Mouse (Mus musculus): ENCODE data around the gene Tbc1d24. TPM values are rescaled to one million over a fixed set of nuclear protein-coding genes. Genes with fewer than 3 reads are reported as not detected.

The Tbc1d24 gene
- polyA plus RNA-seq, 1 experiment from 2014 or later = 24.0 TPM

DNA sequence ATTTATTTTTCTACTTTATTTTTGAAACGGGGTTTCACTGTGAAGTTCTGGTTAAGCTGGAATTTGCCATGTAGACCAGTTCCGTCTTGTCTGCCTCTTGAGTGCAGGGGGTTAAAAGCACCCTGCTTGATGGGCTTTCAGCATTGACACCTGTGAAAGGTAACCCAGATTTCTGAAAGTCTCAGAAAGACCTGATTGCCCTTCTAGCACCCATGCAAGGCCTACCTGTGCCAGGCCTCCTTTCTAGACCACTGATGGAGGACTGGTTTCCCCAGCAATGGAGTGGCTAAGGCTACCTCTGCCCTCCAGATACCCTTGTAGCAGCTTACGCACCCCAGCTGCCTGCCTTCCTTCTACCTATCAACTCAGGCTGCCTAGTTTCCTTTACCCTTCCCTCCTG is 35.2 kb downstream of the Tbc1d24 start:
- peaks cover 35% of the 10 kb centered on the region for H3K4me1 ChIP-seq
- peak overlapping the region; percentile 87 for H3K9ac ChIP-seq (replicated peaks)
- H3K4me3 ChIP-seq (replicated peaks) = peak overlapping the region; percentile 75
- 58% methylated on average over 3 of the region's 3 CpGs for WGBS
- no peaks in the 10 kb centered on the region for H3K9me3 ChIP-seq (replicated peaks)
- no peaks in the 10 kb centered on the region for H3K27me3 ChIP-seq (replicated peaks)
- peak overlapping the region; percentile 80 for H3K4me2 ChIP-seq
- H3K36me3 ChIP-seq = peaks cover 12% of the 10 kb centered on the region
- H3K27ac ChIP-seq (replicated peaks) = peak overlapping the region; percentile 99; the same call in 1 of the 2 replicates
- no peak for ATAC-seq (ENCODE audit: low FRiP score)

DNA sequence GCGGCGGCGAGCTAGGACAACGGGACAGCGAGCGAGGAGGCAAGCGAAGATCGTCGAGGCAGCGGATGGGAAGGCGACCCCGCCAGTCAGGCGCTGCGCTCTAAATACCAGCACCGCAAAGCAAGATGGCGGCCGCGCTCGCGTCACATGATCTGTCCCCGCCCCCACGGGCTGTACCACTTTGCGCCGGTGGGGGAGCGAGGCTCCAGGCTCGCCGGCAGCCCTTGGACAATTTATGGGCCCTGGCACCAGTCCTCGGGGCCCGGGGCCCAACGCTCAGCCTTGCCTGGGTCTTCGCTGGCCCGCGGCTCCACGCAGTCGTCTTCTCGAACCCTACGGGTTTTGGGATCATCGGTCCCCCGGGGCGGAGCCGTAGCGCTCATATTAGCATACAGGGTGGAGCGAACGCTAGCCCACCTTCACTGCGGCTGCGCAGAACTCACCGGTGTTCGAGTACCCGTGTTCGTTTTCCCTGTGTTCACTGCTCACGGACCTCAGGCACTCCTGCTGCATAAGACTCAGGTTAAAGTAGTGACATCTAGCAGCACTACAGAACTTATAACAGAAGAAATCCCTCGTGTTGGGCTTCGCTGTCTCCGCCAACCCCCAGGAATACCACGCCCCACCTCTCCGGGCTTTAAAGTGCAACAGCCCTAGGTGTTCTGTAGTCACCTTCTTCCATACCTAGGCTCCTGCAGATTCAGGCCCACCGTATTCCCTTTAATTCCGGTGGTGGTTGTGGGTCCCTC is 35.9 kb downstream of the Tbc1d24 start, which contains the start of gene Atp6v0c:
Gene Atp6v0c (minus strand): TSS at position 386 of the 749 bp plus-strand sequence.
- ATAC-seq (ENCODE audit: low FRiP score) = peak; percentile 91
- Histone ChIP-seq H3K4me1 (peaks cover 40% of the 10 kb centered on the region), H3K9me3 (replicated peaks) (no peaks in the 10 kb centered on the region), H3K9ac (replicated peaks) (peak within 1 kb of the TSS; percentile 87), H3K27me3 (replicated peaks) (no peaks in the 10 kb centered on the region), H3K4me3 (replicated peaks) (peak within 1 kb of the TSS; percentile 75), H3K4me2 (peak within 1 kb of the TSS; percentile 80), H3K27ac (replicated peaks) (peak within 1 kb of the TSS; percentile 99), H3K36me3 (peaks cover 13% of the 10 kb centered on the region)
- 1% methylated on average over 58 of the region's 58 CpGs for whole genome bisulfite sequencing

DNA sequence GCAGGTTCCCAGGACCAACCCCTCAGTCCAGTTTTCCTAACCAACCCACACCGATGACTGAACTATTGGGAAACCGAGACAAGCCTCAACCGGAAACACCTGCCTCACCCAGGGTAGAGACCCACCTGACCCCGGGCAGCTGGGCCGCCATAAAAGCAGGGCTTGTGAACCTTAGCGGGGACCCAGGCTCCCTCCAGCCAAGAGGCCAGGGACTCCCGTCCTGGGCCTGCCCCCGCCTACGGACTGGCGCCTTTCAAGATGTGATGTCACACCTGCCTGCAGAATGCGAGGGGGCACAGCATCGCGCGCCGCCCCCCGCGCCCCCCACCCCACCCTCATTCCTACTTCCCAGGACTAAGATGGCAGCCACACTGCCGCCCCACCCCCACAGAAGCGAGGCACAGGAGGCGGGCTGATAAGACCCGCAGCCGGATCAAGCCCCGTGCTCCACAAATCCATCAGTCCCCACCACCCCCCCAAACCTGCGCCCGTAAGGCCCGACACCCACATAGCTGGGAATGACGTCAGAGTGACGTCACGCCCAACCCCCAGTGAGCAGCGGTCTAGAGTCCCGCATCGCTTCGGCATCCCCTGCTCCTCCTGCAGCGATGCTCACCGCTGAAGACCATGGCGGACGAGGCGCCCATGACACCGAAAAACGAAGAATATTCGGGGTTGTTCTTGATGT is 36.6 kb downstream of the Tbc1d24 start:
- H3K27me3 ChIP-seq (replicated peaks) = no peaks in the 10 kb centered on the region
- H3K9ac ChIP-seq (replicated peaks) = peak overlapping the region; percentile 87
- WGBS = 1% methylated on average over 38 of the region's 41 CpGs
- peak overlapping the region; percentile 99 for H3K27ac ChIP-seq (replicated peaks)
- peak; percentile 72 for ATAC-seq (ENCODE audit: low FRiP score)
- peak overlapping the region; percentile 75 for H3K4me3 ChIP-seq (replicated peaks)
- H3K4me2 ChIP-seq = peak overlapping the region; percentile 80
- H3K36me3 ChIP-seq = peaks cover 13% of the 10 kb centered on the region
- peaks cover 40% of the 10 kb centered on the region for H3K4me1 ChIP-seq
- H3K9me3 ChIP-seq (replicated peaks) = no peaks in the 10 kb centered on the region

DNA sequence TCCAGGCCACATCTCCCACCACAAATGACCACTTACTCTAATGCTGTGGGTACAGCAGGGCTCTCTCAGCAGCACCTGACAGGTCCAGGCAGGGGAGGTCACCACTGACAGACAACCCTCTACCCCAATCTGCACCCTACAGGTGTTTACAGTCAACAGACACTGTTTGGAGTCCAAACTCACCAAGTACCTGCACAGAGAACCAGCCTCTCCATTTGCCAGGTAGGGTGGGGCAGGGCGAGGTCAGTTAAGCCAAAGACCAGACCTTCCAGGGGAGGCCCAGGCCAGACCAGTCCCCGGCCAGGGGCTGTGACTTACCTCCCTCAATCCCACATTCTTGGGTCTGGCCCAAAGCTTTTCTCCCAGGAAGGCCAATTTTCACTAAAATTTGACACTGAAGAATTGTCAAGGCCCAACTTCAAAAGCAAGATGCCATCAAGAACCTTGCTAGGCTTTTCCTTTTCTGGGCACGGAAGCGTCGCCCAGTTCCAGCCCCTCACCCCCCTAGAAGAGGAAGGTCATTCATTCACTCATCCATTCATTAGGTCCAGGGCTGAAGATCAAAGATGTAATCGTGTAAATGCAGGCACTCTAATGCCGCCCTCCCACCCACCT is 37.4 kb downstream of the Tbc1d24 start:
- H3K4me2 ChIP-seq = peak overlapping the region; percentile 80
- H3K27me3 ChIP-seq (replicated peaks) = no peaks in the 10 kb centered on the region
- H3K9ac ChIP-seq (replicated peaks) = peak overlapping the region; percentile 87
- peak overlapping the region; percentile 99 for H3K27ac ChIP-seq (replicated peaks)
- H3K9me3 ChIP-seq (replicated peaks) = no peaks in the 10 kb centered on the region
- H3K4me3 ChIP-seq (replicated peaks) = peak overlapping the region; percentile 75
- peaks cover 43% of the 10 kb centered on the region for H3K4me1 ChIP-seq
- 52% methylated on average over 7 of the region's 7 CpGs for WGBS
- ATAC-seq (ENCODE audit: low FRiP score) = no peak
- peaks cover 13% of the 10 kb centered on the region for H3K36me3 ChIP-seq

DNA sequence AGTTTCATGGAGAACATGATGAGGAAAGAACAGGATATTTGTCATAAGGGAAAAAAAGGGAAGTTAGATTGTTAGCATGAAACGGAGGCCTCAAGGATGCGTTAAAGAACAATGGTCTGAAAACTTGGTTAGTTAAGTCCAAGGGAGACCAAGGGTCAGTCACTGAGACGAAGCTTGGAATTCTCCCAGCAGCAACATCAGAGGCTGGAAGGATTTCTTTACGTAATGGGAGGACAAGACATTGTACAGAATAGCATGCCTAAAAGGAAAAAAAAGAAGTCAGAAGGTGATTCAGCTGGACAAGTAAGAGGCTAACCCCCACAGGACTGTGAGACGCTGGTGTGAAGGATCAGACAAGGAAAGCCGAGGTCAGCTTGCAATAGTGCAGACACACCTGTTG is 38.2 kb downstream of the Tbc1d24 start:
- Histone ChIP-seq H3K27ac (replicated peaks) (no peak overlapping the region), H3K4me3 (replicated peaks) (peak overlapping the region; percentile 75), H3K4me2 (peak overlapping the region; percentile 80), H3K9me3 (replicated peaks) (no peaks in the 10 kb centered on the region), H3K27me3 (replicated peaks) (no peaks in the 10 kb centered on the region), H3K9ac (replicated peaks) (no peak overlapping the region), H3K4me1 (peaks cover 52% of the 10 kb centered on the region), H3K36me3 (peaks cover 13% of the 10 kb centered on the region)
- no peak for ATAC-seq (ENCODE audit: low FRiP score)
- 84% methylated on average over 6 of the region's 6 CpGs for whole genome bisulfite sequencing

DNA sequence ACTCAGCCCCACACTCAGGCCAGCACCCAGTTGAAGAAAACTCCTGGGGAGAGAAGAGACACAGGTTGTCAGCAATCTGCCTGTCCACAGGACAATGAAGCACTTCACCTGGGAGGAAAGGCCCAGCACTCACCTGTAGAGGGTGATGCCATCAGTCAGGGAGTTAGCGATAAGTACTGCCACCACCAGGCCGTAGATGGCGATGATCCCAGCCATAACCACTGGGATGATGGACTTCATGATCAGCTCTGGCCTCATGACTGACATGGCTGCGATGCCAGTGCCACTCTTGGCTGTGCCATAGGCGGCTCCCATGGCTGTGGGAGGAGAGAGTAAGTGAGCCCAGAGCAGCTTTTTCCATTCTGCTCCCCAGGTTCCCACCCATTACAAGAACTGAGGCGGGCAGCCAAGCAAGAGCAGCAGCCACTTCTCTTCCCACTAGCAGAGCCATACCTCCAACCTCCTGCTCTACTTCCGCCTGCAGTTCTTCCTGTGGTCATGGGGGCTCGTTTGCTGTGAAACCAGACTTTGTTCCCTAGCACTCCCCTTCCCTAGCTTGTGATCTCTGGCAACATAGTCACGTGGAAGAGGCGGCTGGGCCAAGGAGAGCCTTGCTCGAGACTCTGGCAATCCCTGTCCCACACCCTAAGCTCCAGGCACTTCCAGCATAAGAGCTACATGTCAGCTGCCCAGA is 40.6 kb downstream of the Tbc1d24 start:
- Histone ChIP-seq H3K4me1 (peaks cover 49% of the 10 kb centered on the region), H3K4me2 (no peak overlapping the region), H3K36me3 (peaks cover 13% of the 10 kb centered on the region), H3K9ac (replicated peaks) (no peak overlapping the region), H3K9me3 (replicated peaks) (no peaks in the 10 kb centered on the region), H3K27ac (replicated peaks) (no peak overlapping the region), H3K4me3 (replicated peaks) (no peak overlapping the region), H3K27me3 (replicated peaks) (no peaks in the 10 kb centered on the region)
- 83% methylated on average over 11 of the region's 11 CpGs for WGBS
- no peak for ATAC-seq (ENCODE audit: low FRiP score)

DNA sequence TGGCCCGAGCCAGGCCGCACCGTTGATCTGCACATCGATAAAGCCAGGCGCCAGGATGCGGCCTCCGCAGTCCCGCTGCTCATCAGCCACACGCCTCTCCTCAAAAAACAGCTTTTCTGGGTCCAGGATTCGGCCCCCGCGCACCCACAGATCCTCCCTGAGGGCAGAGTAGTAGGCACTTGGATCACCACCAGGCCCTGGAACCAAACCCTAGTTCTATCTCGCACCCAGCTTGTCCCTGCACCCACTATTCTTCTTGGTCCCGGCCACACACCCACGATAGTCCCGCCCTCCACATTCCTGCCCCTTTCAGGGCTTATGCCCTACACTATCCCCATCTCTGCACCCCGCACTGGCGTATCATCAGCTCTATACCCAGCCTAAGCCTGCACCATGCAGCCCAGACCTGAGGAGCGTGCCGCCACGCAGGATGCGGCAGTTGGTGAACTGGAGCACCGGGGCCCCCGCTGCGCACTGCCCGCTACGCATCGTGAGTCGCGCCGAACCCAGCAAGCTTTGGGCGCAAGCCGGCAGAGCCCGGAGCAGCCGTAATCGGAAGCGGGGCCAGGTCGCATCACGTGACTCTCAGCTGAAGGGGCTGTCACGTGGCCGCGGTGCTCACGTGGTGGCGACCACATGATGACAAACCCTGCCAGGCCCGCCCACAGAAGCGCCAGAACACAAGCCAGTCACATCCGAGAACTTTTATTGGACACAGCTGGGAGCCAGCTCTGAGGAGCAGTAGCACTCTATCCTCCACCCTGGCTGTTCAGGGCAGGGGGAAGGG is 42.0 kb downstream of the Tbc1d24 start, which contains the start of gene Amdhd2:
Gene Amdhd2 (minus strand): TSS at position 591 of the 787 bp plus-strand sequence.
- under 1% methylated on average over 47 of the region's 47 CpGs for WGBS
- ATAC-seq (ENCODE audit: low FRiP score) = peak; percentile 90
- peak within 1 kb of the TSS; percentile 70 for H3K9ac ChIP-seq (replicated peaks)
- peak within 1 kb of the TSS; percentile 65 for H3K4me3 ChIP-seq (replicated peaks)
- peaks cover 13% of the 10 kb centered on the region for H3K36me3 ChIP-seq
- peaks cover 48% of the 10 kb centered on the region for H3K4me1 ChIP-seq
- peak within 1 kb of the TSS; percentile 85 for H3K27ac ChIP-seq (replicated peaks)
- no peaks in the 10 kb centered on the region for H3K9me3 ChIP-seq (replicated peaks)
- H3K4me2 ChIP-seq = peak within 1 kb of the TSS; percentile 98
- no peaks in the 10 kb centered on the region for H3K27me3 ChIP-seq (replicated peaks)

DNA sequence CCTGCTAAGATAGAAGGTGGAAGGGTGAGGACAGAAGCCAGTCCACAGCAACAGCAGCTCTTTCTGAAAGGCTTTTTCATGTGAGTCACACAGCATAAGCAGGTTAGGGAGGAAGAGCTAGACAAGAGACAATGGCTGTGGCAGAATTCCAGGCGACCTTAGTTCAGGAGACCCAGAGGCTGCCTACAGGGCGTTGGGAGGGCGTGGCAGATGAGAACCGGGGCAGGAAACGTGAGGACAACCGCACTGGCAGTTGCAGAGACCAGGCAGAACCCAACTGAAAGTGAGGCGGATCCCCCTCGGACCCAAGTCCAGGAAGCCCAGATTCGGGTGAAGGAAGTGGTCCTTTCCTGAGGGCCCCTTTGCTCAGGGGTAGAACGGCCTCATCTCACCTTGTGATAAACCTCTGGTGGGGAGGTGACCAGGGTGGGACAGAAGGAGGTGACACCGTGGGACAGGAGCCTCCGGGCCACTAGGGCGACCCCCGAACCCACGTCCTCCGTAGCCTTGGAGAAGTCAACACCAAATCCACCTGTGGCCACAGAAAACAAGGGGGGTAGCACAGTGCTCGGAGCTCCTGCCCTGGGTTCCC is 42.7 kb downstream of the Tbc1d24 start:
- Histone ChIP-seq H3K9ac (replicated peaks) (peak overlapping the region; percentile 70), H3K4me1 (peaks cover 41% of the 10 kb centered on the region), H3K4me3 (replicated peaks) (peak overlapping the region; percentile 65), H3K36me3 (peaks cover 19% of the 10 kb centered on the region), H3K9me3 (replicated peaks) (no peaks in the 10 kb centered on the region), H3K27me3 (replicated peaks) (no peaks in the 10 kb centered on the region), H3K4me2 (peak overlapping the region; percentile 98), H3K27ac (replicated peaks) (peak overlapping the region; percentile 85)
- peak; percentile 29 for ATAC-seq (ENCODE audit: low FRiP score)
- 31% methylated on average over 17 of the region's 17 CpGs for WGBS

DNA sequence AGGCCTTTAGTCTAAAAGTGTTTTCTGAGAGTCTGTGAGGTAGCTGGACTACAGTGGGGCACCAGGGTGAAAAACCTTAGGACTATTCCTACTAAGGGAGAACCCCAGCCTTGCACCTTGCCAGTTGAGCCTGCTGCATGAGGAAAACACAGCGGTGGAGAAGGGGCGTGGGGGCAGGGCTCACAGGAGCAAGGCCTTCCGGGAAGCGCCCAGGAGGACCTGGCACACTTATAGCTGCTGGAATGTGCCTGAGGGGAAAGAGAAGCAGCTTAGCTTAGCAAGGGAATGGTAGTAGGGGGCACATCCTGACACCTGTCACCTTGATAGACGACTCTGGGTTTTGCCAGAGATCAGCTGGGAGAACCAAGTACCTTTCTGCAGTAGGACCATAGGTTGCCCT is 43.9 kb downstream of the Tbc1d24 start:
- Histone ChIP-seq H3K4me3 (replicated peaks) (no peak overlapping the region), H3K4me1 (peaks cover 29% of the 10 kb centered on the region), H3K4me2 (no peak overlapping the region), H3K9ac (replicated peaks) (no peak overlapping the region), H3K9me3 (replicated peaks) (no peaks in the 10 kb centered on the region), H3K27me3 (replicated peaks) (no peaks in the 10 kb centered on the region), H3K36me3 (peaks cover 23% of the 10 kb centered on the region), H3K27ac (replicated peaks) (no peak overlapping the region)
- no peak for ATAC-seq (ENCODE audit: low FRiP score)
- WGBS = 87% methylated on average over 5 of the region's 5 CpGs

DNA sequence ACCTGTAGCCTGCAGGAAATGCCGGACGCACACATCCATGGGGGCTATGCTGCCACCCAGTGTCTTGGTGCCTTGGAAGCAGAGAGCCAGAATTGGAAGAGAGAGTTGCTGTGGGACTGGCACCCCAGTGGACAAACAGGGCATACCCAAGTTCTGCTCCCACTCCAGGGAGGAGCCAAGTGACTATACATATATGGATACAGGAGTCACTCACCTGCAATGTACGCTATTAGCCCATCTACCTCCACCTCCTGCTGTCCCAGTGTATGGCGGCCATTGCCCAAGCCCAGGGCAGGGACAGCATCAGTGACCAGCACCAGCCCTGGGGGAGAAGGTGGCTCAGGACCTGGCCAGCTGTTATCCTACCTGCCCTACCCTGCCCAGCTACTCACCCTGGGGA is 47.8 kb downstream of the Tbc1d24 start:
- no peak overlapping the region for H3K4me2 ChIP-seq
- no peaks in the 10 kb centered on the region for H3K27me3 ChIP-seq (replicated peaks)
- peaks cover 26% of the 10 kb centered on the region for H3K36me3 ChIP-seq
- H3K27ac ChIP-seq (replicated peaks) = no peak overlapping the region
- peaks cover 9% of the 10 kb centered on the region for H3K4me1 ChIP-seq
- H3K4me3 ChIP-seq (replicated peaks) = no peak overlapping the region
- 93% methylated on average over 4 of the region's 4 CpGs for WGBS
- no peaks in the 10 kb centered on the region for H3K9me3 ChIP-seq (replicated peaks)
- no peak for ATAC-seq (ENCODE audit: low FRiP score)
- no peak overlapping the region for H3K9ac ChIP-seq (replicated peaks)
